Mouse (Mus musculus) small intestine, adult 2 months (tissue): Measurements from ENCODE around the gene Fam163a. TPM values are rescaled to one million over a fixed set of nuclear protein-coding genes. Genes with fewer than 3 reads are reported as not detected.

ENCODE experiments used
- H3K27ac ChIP-seq: fragments of 200-500 bp; 2 replicates; pipeline ENCODE4 v1.5.1; 2012; ENCODE audit warnings: low read depth, low read length, control low read depth, inconsistent platforms; ENCODE audit not compliant: insufficient read depth
- H3K27me3 ChIP-seq: fragments of 200-500 bp; 2 replicates; pipeline ENCODE4 v1.6.1; 2012; ENCODE audit warnings: mild to moderate bottlenecking, moderate library complexity, low read length, inconsistent platforms; ENCODE audit not compliant: control insufficient read depth, insufficient read depth
- H3K36me3 ChIP-seq: fragments of 200-500 bp; 2 replicates; pipeline ENCODE4 v1.6.1; 2012; ENCODE audit warnings: mild to moderate bottlenecking, low read length, control low read depth, inconsistent platforms; ENCODE audit not compliant: control insufficient read depth, insufficient read depth
- H3K4me1 ChIP-seq: fragments of 200-500 bp; 2 replicates; pipeline ENCODE4 v1.6.1; 2012; ENCODE audit warnings: low read length, inconsistent platforms, mixed read lengths; ENCODE audit not compliant: control insufficient read depth, insufficient read depth, insufficient read length
- H3K4me3 ChIP-seq: fragments of 200-500 bp; 2 replicates; pipeline ENCODE4 v1.5.1; 2012; ENCODE audit warnings: low read depth, mild to moderate bottlenecking, control low read depth, inconsistent platforms, low read length, moderate library complexity
- CTCF ChIP-seq: fragments of 200-500 bp; IDR thresholded peaks from 2 replicates; pipeline ENCODE4 v1.5.1; 2012; ENCODE audit warnings: low read depth, mild to moderate bottlenecking, control low read depth, inconsistent platforms, low read length, moderate library complexity, mixed read lengths; ENCODE audit not compliant: insufficient replicate concordance, insufficient read length; ENCODE audit errors: extremely low read depth
- POLR2A ChIP-seq: fragments of 200-500 bp; IDR thresholded peaks from 2 replicates; pipeline ENCODE4 v1.6.1; 2012; ENCODE audit warnings: low read depth, mild to moderate bottlenecking, control low read depth, inconsistent platforms, low read length, moderate library complexity
- WGBS: fragments of 180-500 bp; shearing (Covaris S2); methylation state at CpG from one replicate; pipeline ENCODE4 v1.1.7; 2018; 5-methylcytosine and 5-hydroxymethylcytosine counted together
- polyA plus RNA-seq: library from polyadenylated mRNA; depleted of rRNA; stranded (reverse); fragments of >200 nt; gene quantifications from 2 replicates; pipeline ENCODE4 v1.2.3, GENCODE M21; 2012; rRNA removed

The Fam163a gene
- polyA plus RNA-seq, 1 experiment: 0.16 TPM

DNA sequence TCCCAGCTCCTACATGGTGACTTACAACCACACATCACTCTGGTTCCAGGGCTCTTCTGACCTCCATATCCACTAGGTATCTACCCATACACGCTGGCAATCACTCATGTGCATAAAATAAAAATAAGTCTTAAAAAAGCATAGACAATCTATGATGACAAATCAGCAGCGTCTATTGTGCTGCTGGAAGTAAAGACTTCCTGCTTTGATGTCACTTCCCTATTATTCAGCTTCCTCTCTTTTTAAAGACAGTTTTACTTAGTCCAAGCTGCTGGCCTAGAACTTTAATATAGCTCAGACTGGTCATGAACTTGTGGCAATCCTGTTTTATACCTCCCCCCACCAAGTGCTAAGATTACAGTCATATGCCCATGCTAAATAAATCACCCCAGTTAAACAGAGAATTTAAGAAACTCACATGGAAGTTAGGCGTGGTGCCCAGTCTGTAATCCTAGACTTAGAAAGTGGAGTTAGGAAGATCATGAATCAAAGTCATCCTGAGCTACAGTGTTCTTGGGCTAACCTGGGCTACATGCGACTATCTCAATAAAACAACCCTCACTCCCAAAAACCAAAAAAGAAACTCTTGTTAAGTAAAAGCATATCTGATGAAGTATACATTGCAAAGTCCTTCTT is 176.4 kb downstream of the Fam163a start:
- Histone ChIP-seq H3K4me1 (peaks cover 3% of the 10 kb centered on the region; the same call in 1 of the 2 replicates), H3K4me3 (no peak overlapping the region), H3K27ac (peak overlapping the region; percentile 37), H3K36me3 (peaks cover 51% of the 10 kb centered on the region), H3K27me3 (no peaks in the 10 kb centered on the region)
- no peak for TF ChIP-seq POLR2A
- no peak for TF ChIP-seq CTCF
- WGBS: 88% methylated on average over 4 of the region's 4 CpGs

DNA sequence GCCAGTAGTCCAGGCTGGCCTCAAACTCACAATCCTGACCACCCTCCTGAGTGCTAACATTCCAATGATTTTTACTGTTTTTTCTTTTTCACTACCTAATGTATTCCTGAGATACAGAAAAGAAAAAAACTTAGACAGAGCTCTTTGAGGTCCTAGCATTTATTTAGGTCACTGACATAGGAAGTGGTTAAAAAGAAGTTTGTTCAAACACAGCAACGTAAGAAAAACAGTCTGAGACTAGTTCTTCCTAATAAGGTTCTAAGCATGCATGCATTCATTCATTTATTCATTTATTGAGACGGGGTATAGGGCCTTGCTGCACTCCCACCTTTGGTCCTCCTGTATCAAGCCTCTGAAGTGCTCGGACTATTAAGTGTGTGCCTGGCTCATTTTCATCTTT is 177.0 kb downstream of the Fam163a start:
- 87% methylated on average over 3 of the region's 3 CpGs for WGBS
- H3K36me3 ChIP-seq: peaks cover 48% of the 10 kb centered on the region

More for the DNA sequence above, 177.0 kb downstream of the Fam163a start:
- TF ChIP-seq POLR2A (no peak), CTCF (no peak)
- Histone ChIP-seq H3K27me3 (no peaks in the 10 kb centered on the region), H3K4me3 (no peak overlapping the region), H3K4me1 (peaks cover 3% of the 10 kb centered on the region; the same call in 1 of the 2 replicates), H3K27ac (peak overlapping the region; percentile 37)

Other genes with a start within 250 kb of the Fam163a start
- gene Cep350, start 231.8 kb downstream of the Fam163a start, polyA plus RNA-seq: 2.9 and 5.8 TPM in 2 replicates
- 48.6 and 104 TPM in 2 replicates for gene Tor1aip2, start 169.6 kb downstream of the Fam163a start, polyA plus RNA-seq
- gene Tor1aip1, start 168.5 kb downstream of the Fam163a start, polyA plus RNA-seq: 7.5 and 11.9 TPM in 2 replicates
- gene Tdrd5, start 98.6 kb upstream of the Fam163a start, polyA plus RNA-seq: not detected in 2 replicates
- 0.11 TPM in 1 of 2 replicates, not detected in the other for gene Nphs2, start 105.7 kb upstream of the Fam163a start, polyA plus RNA-seq
- gene Gm2000, start 161.0 kb upstream of the Fam163a start, polyA plus RNA-seq: 9.2 and 17.4 TPM in 2 replicates
- not detected in 2 replicates for gene Axdnd1, start 216.1 kb upstream of the Fam163a start, polyA plus RNA-seq